In the genomic region with DNA sequence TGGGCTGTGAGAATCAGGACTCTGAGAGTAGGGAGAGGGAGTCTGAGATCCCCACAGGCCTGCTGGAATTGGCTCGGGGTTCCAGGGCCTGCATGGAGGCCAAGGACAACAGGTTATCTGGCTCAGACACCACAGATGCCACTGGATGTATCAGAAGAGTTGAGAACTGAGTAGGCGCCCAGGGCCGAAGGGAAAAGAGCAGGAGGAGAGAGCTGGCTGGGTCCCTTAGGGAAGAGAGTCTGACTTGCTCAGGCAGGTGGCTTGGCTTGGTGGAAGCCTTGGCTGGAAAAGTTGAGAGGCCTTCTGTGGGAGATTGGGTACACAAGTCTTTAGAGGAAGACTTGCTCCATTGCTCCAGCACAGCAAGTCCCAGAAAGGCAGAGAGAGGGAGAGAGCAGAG, we compare ENCODE assay signal across 31 mouse cellular contexts.
"Had no signal": no experiment of that assay in that cellular context is flagged by ENCODE, and none has a peak within 500 bp of the region (broad histone marks: within the 10 kb centered on the region; RNA-seq: fewer than 3 reads in every experiment).

No protein-coding gene starts in this region.

- H3K9me3 ChIP-seq: limb, embryonic 10.5 days; limb, embryonic 12.5 days; limb, embryonic 13.5 days; limb, embryonic 15.5 days; liver, embryonic 13.5 days; liver, embryonic 15.5 days; lung, embryonic 15.5 days; megakaryocyte, embryonic 14.5 days; midbrain, embryonic 10.5 days; midbrain, embryonic 12.5 days; midbrain, embryonic 13.5 days; midbrain, embryonic 15.5 days had no signal

- H3K4me1 ChIP-seq: limb, embryonic 10.5 days; limb, embryonic 12.5 days; limb, embryonic 13.5 days; limb, embryonic 15.5 days; liver, embryonic 12.5 days; liver, embryonic 13.5 days; liver, embryonic 15.5 days; lung, embryonic 15.5 days; megakaryocyte, embryonic 14.5 days; midbrain, embryonic 10.5 days; midbrain, embryonic 12.5 days; midbrain, embryonic 13.5 days; midbrain, embryonic 15.5 days had no signal

- H3K27ac ChIP-seq: limb, embryonic 10.5 days; limb, embryonic 12.5 days; limb, embryonic 13.5 days; limb, embryonic 15.5 days; liver, embryonic 12.5 days; liver, embryonic 13.5 days; liver, embryonic 14.5 days; liver, embryonic 15.5 days; lung, embryonic 15.5 days; macrophage; midbrain, embryonic 10.5 days; midbrain, embryonic 12.5 days; midbrain, embryonic 13.5 days; midbrain, embryonic 15.5 days had no signal

- H3K9ac ChIP-seq: limb, embryonic 12.5 days; limb, embryonic 13.5 days; limb, embryonic 15.5 days; liver, embryonic 12.5 days; liver, embryonic 13.5 days; liver, embryonic 14.5 days; liver, embryonic 15.5 days; liver, postnatal 0 days; lung, embryonic 14.5 days; lung, embryonic 15.5 days; midbrain, embryonic 12.5 days; midbrain, embryonic 13.5 days; midbrain, embryonic 15.5 days had no signal

- H3K27me3 ChIP-seq: limb, embryonic 12.5 days; limb, embryonic 13.5 days; limb, embryonic 15.5 days; liver, embryonic 12.5 days; liver, embryonic 13.5 days; liver, embryonic 15.5 days; lung, embryonic 15.5 days; megakaryocyte, embryonic 14.5 days; midbrain, embryonic 12.5 days; midbrain, embryonic 13.5 days; midbrain, embryonic 15.5 days had no signal

- ATAC-seq: liver, embryonic 12.5 days; liver, postnatal 0 days; lung, postnatal 0 days; midbrain, embryonic 13.5 days; midbrain, embryonic 15.5 days; midbrain, embryonic 16.5 days had no signal

- H3K4me2 ChIP-seq: limb, embryonic 12.5 days; limb, embryonic 13.5 days; limb, embryonic 15.5 days; liver, embryonic 11.5 days; liver, embryonic 12.5 days; liver, embryonic 13.5 days; liver, embryonic 15.5 days; lung, embryonic 14.5 days; lung, embryonic 15.5 days; midbrain, embryonic 11.5 days; midbrain, embryonic 12.5 days; midbrain, embryonic 13.5 days; midbrain, embryonic 15.5 days had no signal

- DNase-seq: left cerebral cortex, postnatal 4 days; liver; liver, embryonic 13.5 days; liver, postnatal 0 days; lung, adult 18-20 months; lung, adult 2 months; lung, embryonic 14.5 days; lung, postnatal 10 days; lung, postnatal 14 days; lung, postnatal 36 days; lung, postnatal 4 days; midbrain, embryonic 14.5 days had no signal

- H3K36me3 ChIP-seq: limb, embryonic 10.5 days; limb, embryonic 12.5 days; limb, embryonic 13.5 days; limb, embryonic 15.5 days; liver, embryonic 12.5 days; liver, embryonic 13.5 days; liver, embryonic 15.5 days; lung, embryonic 15.5 days; midbrain, embryonic 10.5 days; midbrain, embryonic 12.5 days; midbrain, embryonic 13.5 days; midbrain, embryonic 15.5 days had no signal

- H3K4me3 ChIP-seq: limb, embryonic 10.5 days; limb, embryonic 12.5 days; limb, embryonic 13.5 days; limb, embryonic 15.5 days; liver, embryonic 12.5 days; liver, embryonic 13.5 days; liver, embryonic 15.5 days; lung, embryonic 15.5 days; megakaryocyte, embryonic 14.5 days; midbrain, embryonic 10.5 days; midbrain, embryonic 12.5 days; midbrain, embryonic 13.5 days; midbrain, embryonic 15.5 days; myocyte had no signal
